Mouse (Mus musculus): ENCODE data around the gene Ugt3a1.

- TF ChIP-seq HCFC1 (IDR thresholded peaks at IDR 0.05; ENCODE audit: borderline replicate concordance, insufficient read depth, low read length) (no peak), ZNF384 (IDR thresholded peaks at IDR 0.05; ENCODE audit: low read depth, low read length) (no peak), MAFK (IDR thresholded peaks at IDR 0.05; ENCODE audit: insufficient read depth, low read depth, low read length) (no peak)
These were observed 4.8 kb upstream of the Ugt3a1 start for GRCm38 (mm10) chr15:9271876-9272275.

Data from ES-E14 (cell line).